Mouse (Mus musculus): ENCODE data around the gene Ripply1. TPM values are rescaled to one million over a fixed set of nuclear protein-coding genes. Genes with fewer than 3 reads are reported as not detected.
"Not testable (repeated sequence)": the region's sequence is repeated elsewhere in the genome, so short reads cannot be mapped to it uniquely, and the experiment has no call there.

Gene Ripply1
- total RNA-seq, 2 experiments from 2014 or later = not detected

DNA sequence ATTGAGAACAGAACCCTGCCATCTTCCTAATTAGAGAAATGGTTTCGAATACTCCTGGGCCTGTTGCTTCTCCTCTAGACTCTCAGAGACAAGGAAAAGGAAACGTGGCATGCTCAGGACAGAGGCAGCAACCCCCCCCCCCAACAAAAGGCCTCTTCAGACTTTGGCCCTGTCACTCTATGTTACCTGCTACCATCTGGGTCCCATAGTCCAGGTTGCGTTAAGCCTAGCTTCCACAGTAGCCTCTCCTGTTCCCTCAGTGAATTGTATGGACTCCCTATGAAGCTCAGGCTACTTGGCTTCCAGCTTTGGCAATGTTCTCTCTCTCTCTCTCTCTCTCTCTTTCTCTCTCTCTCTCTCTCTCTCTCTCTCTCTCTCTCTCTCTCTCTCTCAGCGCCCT lies 590 bp downstream of the Ripply1 start:
- no peak for DNase-seq (ENCODE audit: low spot score in 2 of 2)

DNA sequence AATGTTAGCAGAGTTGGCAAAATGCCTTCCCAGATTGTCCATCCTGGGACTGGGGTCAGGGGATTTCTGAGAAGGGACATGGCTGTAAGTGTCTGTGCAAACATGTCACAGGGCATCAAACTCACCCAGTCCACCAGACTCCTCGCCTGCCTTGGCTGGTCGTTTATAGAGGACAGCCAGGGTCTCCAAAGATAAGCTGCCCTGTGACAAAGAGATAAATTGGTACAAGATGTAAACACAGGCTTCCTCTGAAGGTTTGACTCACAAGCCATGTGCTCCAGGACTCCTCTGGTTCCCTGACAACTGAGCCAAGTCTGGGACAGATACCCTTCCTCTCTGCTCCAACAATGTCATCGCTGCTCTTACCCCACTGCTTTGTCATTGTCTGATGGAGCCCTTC lies 1.2 kb downstream of the Ripply1 start:
- DNase-seq (ENCODE audit: low spot score in 2 of 2) = no peak

DNA sequence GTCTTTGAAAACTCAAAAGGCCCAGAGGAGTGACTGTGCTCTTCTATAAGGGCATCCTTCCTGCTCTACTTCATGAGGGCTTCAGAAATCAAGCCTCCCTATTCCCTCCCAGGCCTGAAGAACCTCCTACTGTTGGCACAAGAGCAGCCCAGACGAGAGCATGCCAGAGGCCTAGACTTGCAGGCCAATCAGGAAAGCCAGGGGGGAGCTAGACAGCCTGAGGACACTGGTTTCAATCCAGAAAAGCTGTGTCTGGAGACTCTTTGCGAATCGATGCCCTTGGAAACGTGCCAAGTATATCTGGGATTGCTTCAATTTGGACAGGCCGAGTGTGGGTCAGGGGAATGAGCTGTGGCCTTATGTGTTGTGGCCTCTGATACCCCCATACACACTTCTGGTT lies 2.8 kb downstream of the Ripply1 start:
- DNase-seq (ENCODE audit: low spot score in 2 of 2) = no peak

DNA sequence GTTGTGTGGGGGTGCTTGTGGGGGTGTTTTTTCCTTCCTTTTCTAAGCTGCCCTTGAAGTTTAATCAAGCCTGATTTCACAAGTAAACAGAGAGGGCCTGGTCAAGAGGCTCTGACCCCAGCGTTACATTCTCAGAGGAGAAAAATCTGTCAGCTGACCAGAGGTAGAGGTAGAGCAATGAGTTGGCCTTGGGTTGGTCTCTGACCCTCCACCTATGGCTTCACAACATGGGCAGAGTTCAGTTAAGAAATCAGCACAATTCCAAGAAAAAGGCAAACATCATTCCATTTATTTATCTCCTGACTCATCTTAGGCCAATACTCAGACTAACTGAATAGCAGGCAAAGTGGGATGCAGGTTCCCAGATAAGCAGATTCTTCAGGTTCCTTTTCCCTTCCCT lies 3.3 kb downstream of the Ripply1 start:
- no peak for DNase-seq (ENCODE audit: low spot score in 2 of 2)

DNA sequence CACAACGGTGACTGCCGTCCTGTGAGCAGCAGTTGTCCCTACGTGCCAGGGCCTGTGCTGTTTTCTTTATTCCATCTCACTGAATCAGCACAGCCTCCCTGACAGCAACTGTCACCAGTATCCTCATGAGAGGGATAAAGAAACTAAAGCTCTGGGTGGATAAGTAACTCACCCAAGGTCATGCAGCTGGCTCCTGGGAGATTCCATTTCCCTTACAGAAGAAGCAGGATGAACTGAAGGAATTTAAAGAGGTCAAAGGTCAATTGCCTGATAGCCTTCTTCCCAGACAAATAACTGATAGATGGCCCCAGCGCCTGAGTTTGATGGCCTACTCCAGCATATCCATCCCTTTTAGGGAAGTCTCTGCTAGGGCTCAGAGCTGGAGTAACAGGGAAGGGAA lies 4.8 kb downstream of the Ripply1 start:
- DNase-seq (ENCODE audit: low spot score in 2 of 2) = no peak

DNA sequence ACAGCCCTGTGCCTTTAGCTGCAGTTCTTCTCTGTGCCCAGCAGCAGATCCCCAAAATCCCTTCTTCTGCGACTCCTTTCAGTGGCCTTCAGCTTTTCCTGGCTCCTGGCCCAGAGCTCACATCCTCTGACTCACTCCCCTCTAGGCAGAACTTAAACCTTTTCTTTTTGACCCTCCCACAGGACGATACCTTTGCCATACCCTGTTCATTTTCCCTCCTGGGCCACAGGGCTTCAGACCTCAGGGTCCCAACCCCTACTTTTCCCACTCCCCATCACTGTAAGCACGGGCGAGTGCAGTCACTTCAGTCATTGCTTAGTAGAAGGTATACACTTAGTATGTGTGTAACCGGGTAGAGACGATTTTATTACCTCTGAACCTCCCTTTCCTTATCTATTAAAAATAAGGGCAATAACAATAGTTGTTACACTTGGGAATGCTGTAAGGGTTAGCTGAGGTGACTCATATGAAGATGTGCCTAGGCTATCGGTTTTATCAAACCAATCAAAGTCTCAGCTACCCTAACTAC lies 7.0 kb downstream of the Ripply1 start:
- no peak for DNase-seq (ENCODE audit: low spot score in 2 of 2)

DNA sequence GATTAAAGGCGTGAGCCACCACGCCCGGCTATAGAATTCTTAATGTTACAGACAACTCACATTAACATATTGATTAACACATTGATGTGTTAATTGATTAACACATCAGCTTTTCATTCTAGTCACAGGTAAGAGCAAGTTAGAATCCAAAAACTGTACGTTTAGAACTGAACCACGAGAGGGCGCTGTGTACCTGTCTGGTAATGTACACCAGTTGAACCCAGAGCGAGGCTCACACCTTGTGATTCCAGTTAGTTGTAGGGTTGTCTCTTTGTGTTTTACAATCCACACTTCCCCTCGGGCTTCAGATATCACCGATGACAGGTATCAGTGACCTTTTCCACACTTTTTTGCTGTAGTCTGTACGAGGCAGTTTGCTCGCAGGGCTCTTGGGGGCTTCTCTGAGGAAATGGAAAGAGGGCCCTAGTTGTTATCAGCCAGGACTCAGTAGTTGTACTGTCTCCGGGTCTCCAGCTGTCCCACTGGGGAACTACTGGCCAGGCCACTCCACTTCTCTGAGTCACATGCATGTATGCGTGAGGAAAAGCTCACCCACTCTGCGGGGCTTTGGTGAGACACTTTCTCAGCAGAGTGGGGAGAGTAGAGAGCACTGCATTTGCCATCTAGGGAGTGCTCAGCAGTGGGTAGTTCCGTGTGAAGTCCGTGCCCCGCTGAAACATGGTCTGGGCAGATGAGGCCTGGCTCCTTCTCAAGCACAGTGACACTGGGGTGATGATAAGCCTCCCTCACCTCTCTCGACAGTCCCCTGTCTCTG lies 7.7 kb downstream of the Ripply1 start:
- no peak for DNase-seq (ENCODE audit: low spot score in 2 of 2)

DNA sequence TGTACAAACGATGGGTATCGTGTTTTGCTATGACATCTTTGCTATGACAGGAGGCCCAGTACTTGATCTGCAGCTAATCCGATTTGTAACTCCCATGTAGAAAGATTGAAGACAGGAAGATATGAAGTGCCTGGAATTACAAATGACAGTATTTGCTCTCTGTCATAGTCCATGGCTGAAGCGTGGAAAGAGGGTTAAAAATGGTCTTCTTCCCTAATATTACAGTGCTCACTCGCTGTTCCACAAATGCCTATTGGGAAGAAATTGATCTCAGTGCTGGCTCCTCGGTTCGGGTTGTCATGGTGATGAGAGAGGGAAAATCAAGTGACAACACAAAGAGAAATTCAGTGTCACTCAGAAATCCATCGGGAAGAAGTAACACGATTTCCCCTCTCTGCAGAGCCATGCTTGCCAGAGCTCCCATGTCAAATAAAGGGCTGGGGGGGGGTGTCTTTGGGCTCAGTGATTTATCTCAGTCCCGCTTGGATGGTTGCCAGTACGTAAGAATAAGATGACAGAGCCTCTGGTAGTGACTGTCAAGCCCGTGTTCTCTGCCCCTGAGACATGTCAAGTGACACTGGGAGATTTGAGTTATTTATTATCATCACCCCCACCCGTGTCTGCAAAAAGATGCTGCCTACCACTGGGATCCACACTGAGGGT lies 12.0 kb downstream of the Ripply1 start:
- DNase-seq (ENCODE audit: low spot score in 2 of 2) = no peak

DNA sequence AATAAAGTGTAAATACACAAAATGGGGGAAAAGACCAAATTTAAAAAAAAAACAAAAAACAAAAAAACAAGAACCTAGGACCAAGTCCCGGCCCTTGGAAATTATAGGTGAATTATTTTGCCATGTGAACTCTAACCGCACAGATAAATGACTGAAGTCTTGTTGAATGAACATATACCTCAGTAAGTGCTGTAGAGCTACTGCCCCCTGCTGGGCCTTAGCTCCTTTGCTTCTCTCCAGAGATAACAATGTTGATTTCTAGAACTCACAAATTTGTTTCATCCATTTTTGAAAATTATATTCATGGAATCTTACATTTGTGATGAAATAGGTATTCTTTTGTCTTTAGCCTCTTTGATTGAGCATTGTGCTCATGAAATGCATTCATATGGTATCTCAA lies 19.6 kb downstream of the Ripply1 start:
- peak in 1 of 2 experiments; percentile 16 for DNase-seq (ENCODE audit: low spot score in 2 of 2)

DNA sequence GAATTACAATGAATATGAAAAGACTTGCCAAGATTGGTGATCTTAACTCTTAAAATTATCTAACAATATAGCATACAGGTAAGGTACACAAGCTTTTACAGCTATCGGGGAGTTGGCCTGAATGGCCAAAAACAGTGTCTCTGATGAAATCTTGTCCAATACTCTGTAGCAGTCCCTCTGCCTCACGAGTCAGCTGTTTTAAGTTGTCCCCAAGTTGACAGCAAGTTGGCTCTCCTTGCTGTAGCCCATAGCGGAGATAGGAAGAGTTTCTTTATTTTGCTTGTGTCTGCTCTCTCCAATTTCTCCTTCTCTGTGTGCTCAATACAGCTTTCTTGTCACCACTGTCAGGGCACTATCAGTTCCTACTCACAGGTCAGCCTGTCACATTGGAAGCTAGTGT lies 23.5 kb downstream of the Ripply1 start:
- not testable (repeated sequence) for DNase-seq (ENCODE audit: low spot score in 2 of 2)

DNA sequence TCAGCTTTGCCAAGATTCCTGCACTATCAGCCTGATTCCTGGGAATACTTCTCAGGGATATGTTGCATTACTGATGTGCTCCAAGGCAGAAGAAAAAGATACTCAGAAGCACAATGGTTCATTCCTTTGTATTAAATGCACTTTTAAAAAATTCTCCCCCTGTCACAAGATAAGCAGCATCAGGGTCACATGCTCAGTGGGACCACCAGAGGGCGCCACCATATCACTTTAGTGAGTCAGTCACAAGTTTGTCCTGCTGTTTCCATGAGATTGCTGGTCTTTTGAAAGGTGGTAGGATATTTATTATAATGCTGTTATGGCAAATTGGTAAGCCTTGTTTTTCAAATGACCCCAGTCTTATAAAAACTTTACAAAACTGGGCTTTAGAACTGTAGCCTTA lies 30.3 kb downstream of the Ripply1 start:
- peak; percentile 11 to 48 for DNase-seq (ENCODE audit: low spot score in 2 of 2)

DNA sequence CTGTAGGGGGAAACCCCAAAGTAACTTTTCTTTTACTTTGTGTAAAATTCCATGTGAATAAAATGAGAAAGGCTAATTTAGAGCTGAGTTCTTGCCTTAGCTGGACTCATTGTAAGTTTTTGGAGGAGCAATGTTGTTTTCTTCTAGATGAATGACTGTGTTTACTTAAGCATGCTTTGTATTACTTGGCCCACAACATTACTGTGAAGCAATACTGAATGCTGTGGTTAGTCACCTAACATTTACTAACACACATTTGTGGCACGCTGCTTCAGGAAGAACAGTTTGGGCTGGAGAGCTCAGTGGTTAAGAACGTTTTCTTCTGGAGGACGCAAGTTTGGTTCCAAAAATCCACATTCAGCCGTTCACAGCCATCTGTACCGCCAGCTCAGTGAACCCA lies 45.1 kb downstream of the Ripply1 start:
- DNase-seq (ENCODE audit: low spot score in 2 of 2) = no peak

DNA sequence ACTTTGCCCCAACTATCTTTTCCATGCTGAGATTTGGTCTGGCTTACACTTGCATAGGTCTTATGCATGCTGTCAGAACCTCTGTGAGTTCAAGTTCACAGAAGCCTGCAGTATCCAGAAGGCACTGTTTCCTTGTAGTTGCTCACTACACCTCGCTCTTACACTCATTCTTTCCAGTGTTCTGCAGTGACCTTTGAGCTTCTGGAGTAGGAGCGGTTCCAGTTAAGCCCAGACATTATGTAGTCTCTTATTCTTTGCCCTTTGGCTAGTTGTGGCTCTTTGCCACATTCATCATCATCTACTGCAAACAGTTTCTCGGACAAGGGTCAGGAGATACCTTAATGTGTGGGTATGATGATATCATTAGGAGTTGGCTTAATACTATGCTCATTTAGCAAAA lies 51.6 kb downstream of the Ripply1 start:
- no peak for DNase-seq (ENCODE audit: low spot score in 2 of 2)

Other genes starting within 250 kb of the Ripply1 start
- gene Rnf128, start 219.0 kb downstream of the Ripply1 start, total RNA-seq (2021) = 10 to 100 TPM; 21.7 to 25.3 TPM
- 1 to 10 TPM; 6.0 to 7.2 TPM for gene Tbc1d8b, start 97.4 kb downstream of the Ripply1 start, total RNA-seq (2021)
- not detected for gene Gm15013, start 67.9 kb downstream of the Ripply1 start, total RNA-seq (2021)
- 10 to 100 TPM in 1 of 2 experiments, 1 to 10 TPM in 1; 1.3 to 12.2 TPM for gene Cldn2, start 18.5 kb upstream of the Ripply1 start, total RNA-seq (2021)
- 1 to 10 TPM; 4.5 to 7.3 TPM for gene Morc4, start 89.3 kb upstream of the Ripply1 start, total RNA-seq (2021)
- gene Rbm41, start 216.2 kb upstream of the Ripply1 start, total RNA-seq (2021) = 1 to 10 TPM; 8.9 to 9.8 TPM

All from layer of hippocampus, postnatal 14 days (tissue).